Mouse (Mus musculus) stomach, postnatal 0 days (tissue): ENCODE measurements around the gene Lpin2. TPM values are rescaled to one million over a fixed set of nuclear protein-coding genes. Genes with fewer than 3 reads are reported as not detected.

Experiments used
- ATAC-seq: fragments of 200-750 bp; cut with Nextera tagmentation; 2 replicates; pipeline ENCODE4 v1.8.0; 2017; ENCODE audit not compliant: low FRiP score, low TSS enrichment
- DNase-seq: peaks from one replicate; pipeline ENCODE4 v3.0.0-alpha.2; 2016; ENCODE audit warnings: low spot score
- H3K27ac ChIP-seq: fragments of 300-500 bp; sonication (generic); replicated peaks from 2 replicates; pipeline ENCODE4 v1.5.1; 2014; ENCODE audit warnings: mild to moderate bottlenecking, control low read depth
- H3K27me3 ChIP-seq: fragments of 300-500 bp; sonication (generic); 2 replicates; pipeline ENCODE4 v1.6.1; 2014; ENCODE audit warnings: low read length; ENCODE audit not compliant: control insufficient read depth, insufficient read depth
- H3K36me3 ChIP-seq: fragments of 300-500 bp; sonication (generic); 2 replicates; pipeline ENCODE4 v1.6.1; 2014; ENCODE audit warnings: low read length, mixed read lengths; ENCODE audit not compliant: control insufficient read depth, insufficient read depth
- H3K4me1 ChIP-seq: fragments of 300-500 bp; sonication (generic); replicated peaks from 2 replicates; pipeline ENCODE4 v1.6.1; 2014; ENCODE audit warnings: antibody characterized with exemption; ENCODE audit not compliant: control insufficient read depth, insufficient read depth
- H3K4me2 ChIP-seq: fragments of 300-500 bp; sonication (generic); replicated peaks from 2 replicates; pipeline ENCODE4 v1.6.1; 2014; ENCODE audit warnings: low read depth, mild to moderate bottlenecking, control low read depth, moderate library complexity
- H3K4me3 ChIP-seq: fragments of 300-500 bp; sonication (generic); 2 replicates; pipeline ENCODE4 v1.5.1; 2014; ENCODE audit warnings: low read depth, low read length, control low read depth
- H3K9ac ChIP-seq: fragments of 300-500 bp; sonication (generic); 2 replicates; pipeline ENCODE4 v1.6.1; 2014; ENCODE audit warnings: mild to moderate bottlenecking, low read length, control low read depth, mixed read lengths
- H3K9me3 ChIP-seq: fragments of 300-500 bp; sonication (generic); 2 replicates; pipeline ENCODE4 v1.6.1; 2016; ENCODE audit warnings: low read length; ENCODE audit not compliant: control insufficient read depth
- CTCF ChIP-seq: IDR thresholded peaks from 2 replicates; pipeline ENCODE4 v1.5.1; 2016; ENCODE audit warnings: antibody characterized with exemption, low read depth, mild to moderate bottlenecking, moderate library complexity
- EP300 ChIP-seq: optimal IDR thresholded peaks from 2 replicates; pipeline ENCODE3; 2016; ENCODE audit warnings: antibody characterized with exemption
- WGBS: fragments of 180-500 bp; shearing (Covaris S2); extraction: QIAGEN DNeasy Blood & Tissue Kit; methylation state at CpG from one replicate; pipeline ENCODE4 v1.1.7; 2014; 5-methylcytosine and 5-hydroxymethylcytosine counted together
- polyA plus RNA-seq: library from polyadenylated mRNA; unstranded; fragments of >200 nt; fragmentation: Nextera tagmentation; extraction: Ambion mirVana; gene quantifications from 2 replicates; pipeline ENCODE4 v1.2.1, GENCODE M21; 2015

Gene Lpin2
- polyA plus RNA-seq, 1 experiment from 2014 or later: 22.6 TPM

GRCm38 (mm10) chr17:71283237-71283636, 100.9 kb downstream of the Lpin2 start:
- DNase-seq (peak; percentile 33), ATAC-seq (peak; percentile 72; the same call in 1 of the 2 replicates)
- Histone ChIP-seq H3K4me3 (no peak overlapping the region), H3K27ac (no peak overlapping the region), H3K4me1 (no peaks in the 10 kb centered on the region), H3K4me2 (no peak overlapping the region), H3K9ac (no peak overlapping the region), H3K36me3 (no peaks in the 10 kb centered on the region), H3K27me3 (no peaks in the 10 kb centered on the region), H3K9me3 (no peaks in the 10 kb centered on the region)
- TF ChIP-seq EP300 (no peak), CTCF (no peak)
- WGBS: 48% methylated on average over 4 of the region's 4 CpGs

GRCm38 (mm10) chr17:71284890-71285289, 102.5 kb downstream of the Lpin2 start:
- no peaks in the 10 kb centered on the region for H3K27me3 ChIP-seq
- no peak for TF ChIP-seq EP300
- no peak for TF ChIP-seq CTCF
- no peak overlapping the region for H3K27ac ChIP-seq
- no peaks in the 10 kb centered on the region for H3K4me1 ChIP-seq
- no peak for ATAC-seq
- 18% methylated on average over 6 of the region's 6 CpGs for WGBS
- H3K4me3 ChIP-seq: no peak overlapping the region
- DNase-seq: no peak
- H3K9ac ChIP-seq: no peak overlapping the region
- H3K36me3 ChIP-seq: no peaks in the 10 kb centered on the region
- H3K4me2 ChIP-seq: no peak overlapping the region
- H3K9me3 ChIP-seq: no peaks in the 10 kb centered on the region

GRCm38 (mm10) chr17:71285929-71286328, 103.6 kb downstream of the Lpin2 start:
- TF ChIP-seq CTCF (no peak), EP300 (no peak)
- DNase-seq (no peak), ATAC-seq (peak; percentile 30; the same call in 1 of the 2 replicates)
- 65% methylated on average over 6 of the region's 6 CpGs for WGBS
- Histone ChIP-seq H3K36me3 (no peaks in the 10 kb centered on the region), H3K4me1 (no peaks in the 10 kb centered on the region), H3K4me3 (no peak overlapping the region), H3K4me2 (no peak overlapping the region), H3K9me3 (no peaks in the 10 kb centered on the region), H3K27me3 (no peaks in the 10 kb centered on the region), H3K27ac (no peak overlapping the region), H3K9ac (no peak overlapping the region)

GRCm38 (mm10) chr17:71287586-71287985, 105.2 kb downstream of the Lpin2 start:
- TF ChIP-seq EP300 (no peak), CTCF (no peak)
- ATAC-seq: no peak
- no peak overlapping the region for H3K4me2 ChIP-seq

GRCm38 (mm10) chr17:71288145-71288758, 105.9 kb downstream of the Lpin2 start:
- TF ChIP-seq CTCF (no peak), EP300 (no peak)
- Histone ChIP-seq H3K4me3 (no peak overlapping the region), H3K27me3 (no peaks in the 10 kb centered on the region), H3K27ac (no peak overlapping the region), H3K4me1 (no peaks in the 10 kb centered on the region), H3K9me3 (no peaks in the 10 kb centered on the region), H3K4me2 (no peak overlapping the region), H3K36me3 (no peaks in the 10 kb centered on the region), H3K9ac (no peak overlapping the region)
- DNase-seq: no peak
- ATAC-seq: no peak
- 75% methylated on average over 11 of the region's 11 CpGs for WGBS

More at GRCm38 (mm10) chr17:71287586-71287985, 105.2 kb downstream of the Lpin2 start:
- Histone ChIP-seq H3K9ac (no peak overlapping the region), H3K4me3 (no peak overlapping the region), H3K27me3 (no peaks in the 10 kb centered on the region), H3K27ac (no peak overlapping the region), H3K9me3 (no peaks in the 10 kb centered on the region), H3K36me3 (no peaks in the 10 kb centered on the region), H3K4me1 (no peaks in the 10 kb centered on the region)
- no peak for DNase-seq
- WGBS: 91% methylated on average over 7 of the region's 7 CpGs

GRCm38 (mm10) chr17:71288808-71289548, 106.6 kb downstream of the Lpin2 start:
- H3K4me3 ChIP-seq: no peak overlapping the region
- ATAC-seq: no peak
- no peak overlapping the region for H3K4me2 ChIP-seq
- H3K36me3 ChIP-seq: no peaks in the 10 kb centered on the region
- WGBS: 84% methylated on average over 10 of the region's 10 CpGs
- H3K27ac ChIP-seq: no peak overlapping the region
- no peaks in the 10 kb centered on the region for H3K9me3 ChIP-seq
- no peak for DNase-seq
- H3K4me1 ChIP-seq: no peaks in the 10 kb centered on the region
- no peak for TF ChIP-seq EP300
- no peak for TF ChIP-seq CTCF
- no peaks in the 10 kb centered on the region for H3K27me3 ChIP-seq
- no peak overlapping the region for H3K9ac ChIP-seq
